Mouse (Mus musculus) heart, embryonic 10.5 days (tissue): Measurements from ENCODE around the gene Mlh1. TPM values are rescaled to one million over a fixed set of nuclear protein-coding genes. Genes with fewer than 3 reads are reported as not detected.
A peak's percentile ranks its signal among the peaks of the same experiment; 100 is the strongest.

Experiments used
- DNase-seq: peaks from one replicate; pipeline ENCODE4 v3.0.0-alpha.2; 2017; ENCODE audit warnings: low spot score
- H3K27ac ChIP-seq: fragments of 300-500 bp; sonication (generic); 2 replicates; pipeline ENCODE4 v1.5.1; 2016; ENCODE audit warnings: mild to moderate bottlenecking
- H3K27me3 ChIP-seq: fragments of 300-500 bp; sonication (generic); 2 replicates; pipeline ENCODE4 v1.6.1; 2016; ENCODE audit warnings: mild to moderate bottlenecking; ENCODE audit not compliant: poor library complexity, insufficient read depth, severe bottlenecking
- H3K36me3 ChIP-seq: fragments of 300-500 bp; sonication (generic); 2 replicates; pipeline ENCODE4 v1.6.1; 2016; ENCODE audit warnings: mild to moderate bottlenecking, moderate library complexity
- H3K4me1 ChIP-seq: fragments of 300-500 bp; sonication (generic); 2 replicates; pipeline ENCODE4 v1.6.1; 2016; ENCODE audit warnings: mild to moderate bottlenecking
- H3K4me3 ChIP-seq: fragments of 300-500 bp; sonication (generic); 2 replicates; pipeline ENCODE4 v1.5.1; 2016; ENCODE audit warnings: mild to moderate bottlenecking, moderate library complexity
- H3K9me3 ChIP-seq: fragments of 300-500 bp; sonication (generic); 2 replicates; pipeline ENCODE4 v1.6.1; 2016; ENCODE audit warnings: mild to moderate bottlenecking, moderate library complexity
- WGBS: fragments of 180-500 bp; shearing (Covaris S2); methylation state at CpG from one replicate; pipeline ENCODE4 v1.1.7; 2016; 5-methylcytosine and 5-hydroxymethylcytosine counted together
- polyA plus RNA-seq: library from polyadenylated mRNA; unstranded; fragments of >200 nt; fragmentation: Nextera tagmentation; extraction: Ambion mirVana; gene quantifications from 2 replicates; pipeline ENCODE4 v1.2.1, GENCODE M21; 2016

The Mlh1 gene
- polyA plus RNA-seq, 1 experiment from 2014 or later: 51.7 TPM

DNA sequence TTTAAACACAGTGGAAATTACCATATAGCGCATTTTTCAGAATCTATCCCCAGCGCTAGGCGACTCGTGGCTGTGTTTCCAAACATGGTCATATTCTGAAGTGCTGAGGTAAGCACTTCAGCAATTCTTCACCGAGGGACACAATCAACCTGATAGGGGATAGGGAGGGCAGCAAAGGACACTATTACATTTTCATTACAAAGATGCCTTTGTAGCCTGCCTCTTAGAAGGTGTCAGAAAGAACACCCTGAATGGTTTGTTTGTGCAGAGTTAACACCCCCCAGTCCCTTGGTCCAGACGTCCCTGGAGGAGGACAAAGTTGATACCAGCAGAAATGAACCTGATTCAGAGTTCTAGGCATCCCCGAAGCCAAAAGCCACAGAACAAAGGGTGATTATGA lies 24.8 kb upstream of the Mlh1 start:
- peaks cover 8% of the 10 kb centered on the region; the same call in 1 of the 2 replicates for H3K27me3 ChIP-seq
- no peak overlapping the region for H3K4me3 ChIP-seq
- 75% methylated on average over 7 of the region's 7 CpGs for WGBS
- H3K36me3 ChIP-seq: no peaks in the 10 kb centered on the region
- no peaks in the 10 kb centered on the region for H3K4me1 ChIP-seq
- H3K27ac ChIP-seq: no peak overlapping the region
- no peaks in the 10 kb centered on the region for H3K9me3 ChIP-seq
- no peak for DNase-seq

DNA sequence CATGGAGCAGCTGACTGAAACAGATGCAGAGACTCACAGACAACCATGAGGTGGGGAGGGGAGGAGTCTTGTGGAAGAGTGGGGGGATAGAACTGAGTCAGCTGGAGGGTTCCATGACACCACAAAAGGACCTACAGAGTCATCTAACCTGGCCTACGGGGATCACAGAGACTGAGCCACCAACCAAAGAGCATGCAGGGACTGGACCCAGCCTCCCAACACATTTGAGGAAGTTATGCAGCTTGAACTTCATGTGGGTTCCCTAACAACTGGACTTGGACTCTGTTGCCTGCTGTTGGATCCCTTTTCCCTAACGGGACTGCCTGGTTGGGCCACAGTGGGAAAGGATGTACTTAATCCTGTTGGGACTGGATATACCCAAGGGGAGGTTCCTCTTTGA lies 23.7 kb upstream of the Mlh1 start:
- Histone ChIP-seq H3K36me3 (no peaks in the 10 kb centered on the region), H3K9me3 (no peaks in the 10 kb centered on the region)
- no peak for DNase-seq

DNA sequence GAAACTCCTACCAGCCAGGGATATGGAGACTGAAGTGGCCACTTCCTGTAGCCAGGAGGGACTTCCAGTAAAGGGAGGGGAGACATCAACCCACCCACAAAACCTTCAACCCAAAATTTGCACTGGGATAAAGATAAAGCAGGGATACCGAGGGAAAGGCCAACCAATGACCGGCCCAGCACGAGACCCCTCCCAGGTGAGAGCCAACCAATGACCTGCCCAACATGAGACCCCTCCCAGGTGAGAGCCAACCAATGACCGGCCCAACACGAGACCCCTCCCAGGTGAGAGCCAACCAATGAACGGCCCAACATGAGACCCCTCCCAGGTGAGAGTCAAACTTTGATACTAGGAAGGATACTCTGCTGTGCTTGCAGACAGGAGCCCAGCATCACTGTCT lies 23.3 kb upstream of the Mlh1 start:
- 85% methylated on average over 6 of the region's 6 CpGs for WGBS
- no peaks in the 10 kb centered on the region for H3K36me3 ChIP-seq

More for the DNA sequence above, 23.7 kb upstream of the Mlh1 start:
- WGBS: 75% methylated on average over 2 of the region's 2 CpGs
- Histone ChIP-seq H3K4me1 (no peaks in the 10 kb centered on the region), H3K27me3 (peaks cover 8% of the 10 kb centered on the region; the same call in 1 of the 2 replicates), H3K4me3 (no peak overlapping the region), H3K27ac (no peak overlapping the region)

DNA sequence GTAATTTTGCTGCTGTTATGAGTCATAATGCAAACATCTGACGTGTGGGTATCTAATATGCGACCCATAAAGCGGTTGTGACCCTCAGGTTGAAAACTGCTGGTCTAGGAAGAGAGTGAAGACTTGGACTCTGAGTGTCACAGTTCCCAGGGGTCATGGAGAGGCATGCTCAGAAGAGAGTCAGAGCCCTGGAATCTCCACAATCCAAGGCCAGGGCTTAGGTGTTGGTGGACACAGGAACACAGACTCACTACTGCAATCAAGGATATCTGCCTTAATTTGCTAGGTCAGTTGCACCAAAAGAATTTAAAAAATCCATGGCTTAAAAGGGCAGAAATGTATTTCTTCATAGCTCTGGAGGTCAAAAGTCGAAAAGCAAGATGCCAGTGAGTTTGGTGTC lies 21.6 kb upstream of the Mlh1 start:
- H3K9me3 ChIP-seq: no peaks in the 10 kb centered on the region
- H3K4me1 ChIP-seq: peaks cover 7% of the 10 kb centered on the region
- H3K27me3 ChIP-seq: peaks cover 6% of the 10 kb centered on the region; the same call in 1 of the 2 replicates
- no peak for DNase-seq
- 81% methylated on average over 4 of the region's 4 CpGs for WGBS
- no peak overlapping the region for H3K27ac ChIP-seq
- H3K36me3 ChIP-seq: no peaks in the 10 kb centered on the region
- H3K4me3 ChIP-seq: no peak overlapping the region

More for the DNA sequence above, 23.3 kb upstream of the Mlh1 start:
- Histone ChIP-seq H3K27me3 (peaks cover 6% of the 10 kb centered on the region; the same call in 1 of the 2 replicates), H3K27ac (no peak overlapping the region), H3K4me1 (peaks cover 2% of the 10 kb centered on the region), H3K9me3 (no peaks in the 10 kb centered on the region), H3K4me3 (no peak overlapping the region)
- no peak for DNase-seq

DNA sequence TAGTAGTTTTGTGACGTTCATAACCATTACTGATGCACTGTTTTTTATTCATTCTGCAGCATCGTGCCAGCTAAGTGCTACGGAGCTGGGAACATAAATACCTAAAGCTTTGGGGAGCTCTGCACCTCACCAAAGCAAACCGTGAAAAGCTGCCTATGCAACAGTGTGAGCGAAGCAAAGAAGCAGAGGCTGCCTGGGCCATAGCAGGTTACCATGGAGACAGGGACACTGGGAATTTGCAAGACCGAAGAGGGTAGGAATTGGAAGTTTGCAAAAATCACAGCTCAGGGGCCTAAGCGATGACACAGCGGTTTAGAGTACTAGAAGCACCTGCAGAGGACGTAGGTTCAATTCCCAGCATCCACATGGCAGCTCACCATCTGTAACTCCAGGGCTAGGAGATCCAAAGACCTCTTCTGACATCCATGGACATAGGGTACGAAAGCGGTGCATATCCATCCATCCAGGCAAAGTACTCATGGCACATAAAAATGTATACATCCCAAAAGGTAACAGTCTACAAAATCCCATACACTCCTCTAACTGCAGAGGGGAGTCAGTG lies 19.0 kb upstream of the Mlh1 start:
- Histone ChIP-seq H3K4me1 (peaks cover 13% of the 10 kb centered on the region), H3K27ac (no peak overlapping the region), H3K36me3 (no peaks in the 10 kb centered on the region), H3K9me3 (no peaks in the 10 kb centered on the region), H3K4me3 (no peak overlapping the region), H3K27me3 (peaks cover 6% of the 10 kb centered on the region; the same call in 1 of the 2 replicates)
- 70% methylated on average over 11 of the region's 11 CpGs for WGBS
- DNase-seq: no peak

DNA sequence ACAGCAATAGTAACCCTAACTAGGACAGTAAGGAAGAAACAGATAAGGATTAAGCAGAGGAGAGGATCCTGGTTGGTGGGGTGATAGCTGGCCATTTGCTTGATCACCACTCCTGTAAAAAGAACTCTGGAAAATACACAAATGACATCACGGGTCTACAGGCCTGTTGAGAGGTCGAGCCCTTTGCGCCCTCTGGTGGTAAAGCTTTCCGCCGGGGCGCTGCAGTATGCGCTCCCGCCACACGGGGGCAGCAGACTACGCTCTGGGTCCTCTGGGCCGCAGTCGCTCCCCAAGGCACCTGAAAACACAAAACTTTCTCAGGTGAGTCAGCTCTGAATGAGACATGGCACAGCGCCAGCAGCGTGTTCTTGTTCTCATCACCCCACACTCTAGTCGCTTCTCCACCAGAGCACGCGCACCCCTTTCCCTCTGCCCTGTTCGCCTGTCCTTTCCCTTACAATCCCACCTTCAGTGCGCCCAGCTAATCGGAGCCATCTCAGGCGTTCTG lies 18.3 kb upstream of the Mlh1 start:
- DNase-seq: peak; percentile 92
- H3K27ac ChIP-seq: no peak overlapping the region; the same call in 1 of the 2 replicates
- H3K36me3 ChIP-seq: no peaks in the 10 kb centered on the region
- H3K9me3 ChIP-seq: no peaks in the 10 kb centered on the region
- H3K4me3 ChIP-seq: peak overlapping the region; percentile 33; the same call in 1 of the 2 replicates
- WGBS: 15% methylated on average over 21 of the region's 21 CpGs
- peaks cover 17% of the 10 kb centered on the region for H3K4me1 ChIP-seq
- peaks cover 6% of the 10 kb centered on the region; the same call in 1 of the 2 replicates for H3K27me3 ChIP-seq

DNA sequence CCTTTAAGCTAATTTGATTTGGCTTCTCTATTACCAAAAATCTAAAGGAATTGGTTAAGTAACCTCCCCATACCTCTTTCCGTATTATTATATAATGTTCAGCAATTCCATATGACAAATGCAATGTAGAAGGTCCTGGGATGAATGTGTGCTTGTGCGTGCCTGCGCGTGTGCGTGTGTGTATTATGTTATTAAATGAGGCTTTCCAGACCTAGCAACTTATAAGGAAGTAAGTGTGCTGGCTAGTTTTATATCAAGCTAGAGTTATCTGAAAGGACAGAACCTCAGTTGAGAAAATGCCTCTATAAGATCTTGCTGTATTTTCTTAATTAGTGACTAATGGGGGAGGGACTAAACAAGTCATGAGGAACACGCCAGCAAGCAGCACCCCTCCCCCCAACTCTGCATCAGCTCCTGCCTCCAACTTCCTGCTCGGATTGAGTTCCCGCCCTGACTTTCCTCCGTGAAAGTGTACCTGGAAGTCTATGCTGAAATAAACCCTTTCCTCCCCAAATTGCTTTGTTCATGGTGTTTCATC lies 17.8 kb upstream of the Mlh1 start:
- H3K4me1 ChIP-seq: peaks cover 17% of the 10 kb centered on the region
- H3K27me3 ChIP-seq: peaks cover 6% of the 10 kb centered on the region; the same call in 1 of the 2 replicates
- no peak for DNase-seq
- no peaks in the 10 kb centered on the region for H3K9me3 ChIP-seq
- WGBS: 53% methylated on average over 9 of the region's 9 CpGs
- H3K27ac ChIP-seq: no peak overlapping the region; the same call in 1 of the 2 replicates
- peak overlapping the region; percentile 33; the same call in 1 of the 2 replicates for H3K4me3 ChIP-seq
- H3K36me3 ChIP-seq: no peaks in the 10 kb centered on the region

DNA sequence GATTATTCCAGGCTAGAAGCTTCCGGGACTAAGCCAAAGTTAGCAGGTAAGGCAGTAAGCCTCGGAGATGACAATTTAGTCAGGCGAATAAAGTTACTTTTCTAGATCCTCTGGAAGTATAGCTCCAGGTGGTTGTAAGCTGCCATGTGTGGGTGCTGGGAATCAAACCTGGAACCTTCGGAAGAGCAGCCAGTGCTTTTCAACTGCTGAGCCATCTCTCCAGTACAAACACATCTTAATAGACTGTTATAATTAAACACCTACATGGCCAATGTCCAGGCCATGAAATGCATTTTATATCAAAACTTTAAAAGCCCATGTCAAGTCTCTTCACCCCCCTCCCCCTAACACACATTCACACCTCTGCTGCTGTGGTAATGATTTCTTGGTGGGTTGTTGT lies 16.4 kb upstream of the Mlh1 start:
- no peak overlapping the region for H3K4me3 ChIP-seq
- no peaks in the 10 kb centered on the region for H3K36me3 ChIP-seq
- peaks cover 17% of the 10 kb centered on the region for H3K4me1 ChIP-seq
- H3K27ac ChIP-seq: no peak overlapping the region
- no peak for DNase-seq
- 86% methylated on average over 4 of the region's 4 CpGs for WGBS
- H3K27me3 ChIP-seq: peaks cover 6% of the 10 kb centered on the region; the same call in 1 of the 2 replicates
- no peaks in the 10 kb centered on the region for H3K9me3 ChIP-seq

DNA sequence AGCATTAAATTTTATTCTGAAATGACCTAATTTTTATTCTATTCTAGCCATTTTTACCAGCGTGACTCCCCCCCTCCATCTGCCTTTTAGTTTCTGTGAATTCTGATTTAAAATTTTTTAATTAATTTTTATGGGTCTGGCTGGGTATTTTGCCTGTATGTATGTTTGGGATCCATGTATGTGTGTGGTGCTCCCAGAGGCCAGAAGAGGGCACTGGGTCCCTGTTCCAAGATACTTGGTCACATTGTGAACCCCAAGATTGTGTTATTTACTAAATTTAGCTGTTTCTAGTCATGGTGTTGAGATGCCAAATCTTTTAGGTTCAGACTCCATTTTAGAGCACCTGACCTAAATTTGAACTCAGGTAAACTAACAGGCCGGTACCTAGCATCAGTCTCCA lies 14.9 kb upstream of the Mlh1 start:
- DNase-seq: no peak
- 81% methylated on average over 2 of the region's 2 CpGs for WGBS
- H3K27me3 ChIP-seq: 0 out of 2 replicates have a peak, but pooled peaks cover 3% of the 10 kb centered on the region
- no peak overlapping the region for H3K4me3 ChIP-seq
- H3K36me3 ChIP-seq: no peaks in the 10 kb centered on the region
- H3K27ac ChIP-seq: no peak overlapping the region
- H3K4me1 ChIP-seq: peaks cover 17% of the 10 kb centered on the region
- H3K9me3 ChIP-seq: no peaks in the 10 kb centered on the region

DNA sequence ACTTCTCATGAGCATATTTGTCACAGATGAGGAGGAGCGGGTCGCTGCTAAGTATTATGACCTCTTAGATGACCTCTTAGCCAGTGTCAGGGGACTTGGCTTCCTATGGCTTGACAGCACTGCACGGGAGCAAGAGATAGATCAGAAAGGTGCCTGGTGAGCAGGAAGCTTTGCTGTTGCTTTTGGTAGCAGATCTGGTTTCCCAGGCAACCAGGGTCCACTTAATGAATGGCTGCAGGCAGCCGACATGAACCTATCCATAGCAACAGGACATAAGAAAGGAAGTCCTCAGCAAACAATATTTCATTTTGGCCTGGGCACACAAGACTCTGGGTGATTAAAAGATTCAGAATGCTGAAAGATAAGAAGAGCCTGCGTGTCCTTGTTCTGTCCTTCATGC lies 14.1 kb upstream of the Mlh1 start:
- 0 out of 2 replicates have a peak, but pooled peaks cover 3% of the 10 kb centered on the region for H3K27me3 ChIP-seq
- H3K36me3 ChIP-seq: no peaks in the 10 kb centered on the region
- WGBS: 16% methylated on average over 5 of the region's 5 CpGs
- peaks cover 17% of the 10 kb centered on the region for H3K4me1 ChIP-seq
- H3K27ac ChIP-seq: 0 out of 2 replicates have a peak overlapping the region, but pooled peaks have one; percentile 2
- DNase-seq: peak; percentile 80
- no peaks in the 10 kb centered on the region for H3K9me3 ChIP-seq
- H3K4me3 ChIP-seq: no peak overlapping the region

DNA sequence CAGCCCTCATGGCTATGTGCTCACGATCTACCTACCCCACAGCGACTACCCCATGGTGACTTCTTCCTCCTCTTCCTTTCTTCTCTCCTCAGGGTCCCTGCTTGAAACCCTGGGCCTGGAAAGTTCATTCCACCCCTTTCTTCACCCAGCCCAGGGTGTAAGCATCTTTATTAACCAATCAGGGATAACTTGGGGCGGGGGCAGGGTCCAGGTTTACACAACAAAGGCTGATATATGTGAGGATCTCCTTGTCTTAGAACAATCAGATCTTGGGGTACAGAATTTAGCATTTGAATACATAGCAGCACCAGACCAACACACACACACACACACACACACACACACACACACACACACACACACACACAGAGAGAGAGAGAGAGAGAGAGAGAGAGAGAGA lies 13.5 kb upstream of the Mlh1 start:
- Histone ChIP-seq H3K36me3 (no peaks in the 10 kb centered on the region), H3K4me3 (no peak overlapping the region), H3K27me3 (no peaks in the 10 kb centered on the region), H3K4me1 (peaks cover 16% of the 10 kb centered on the region), H3K27ac (no peak overlapping the region), H3K9me3 (no peaks in the 10 kb centered on the region)
- 48% methylated on average over 3 of the region's 3 CpGs for WGBS
- DNase-seq: no peak

DNA sequence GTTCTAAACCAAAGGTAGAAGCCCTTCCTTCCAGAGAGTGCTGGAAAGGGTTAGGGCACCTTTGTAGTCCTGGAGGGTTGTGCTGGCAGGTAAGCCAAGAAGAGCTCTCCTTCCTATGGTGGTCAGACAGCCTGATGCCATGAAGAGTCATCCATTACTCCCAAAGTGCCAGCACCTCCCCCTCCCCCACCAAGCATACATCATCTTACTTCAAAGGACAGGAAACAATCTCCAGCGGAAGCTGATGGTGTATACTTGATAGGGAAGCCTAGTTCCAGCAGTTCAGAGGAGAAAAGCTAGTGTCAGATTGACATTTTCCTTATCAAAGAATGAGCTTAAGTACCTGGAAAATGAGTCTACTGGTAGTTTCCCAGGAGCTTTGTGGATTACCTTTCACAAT lies 3.6 kb upstream of the Mlh1 start:
- H3K4me3 ChIP-seq: peak overlapping the region; percentile 43
- no peak overlapping the region for H3K27ac ChIP-seq
- peaks cover 42% of the 10 kb centered on the region for H3K4me1 ChIP-seq
- H3K9me3 ChIP-seq: no peaks in the 10 kb centered on the region
- H3K36me3 ChIP-seq: peaks cover 41% of the 10 kb centered on the region
- WGBS: 9% methylated on average over 1 of the region's 1 CpGs
- H3K27me3 ChIP-seq: no peaks in the 10 kb centered on the region
- no peak for DNase-seq

DNA sequence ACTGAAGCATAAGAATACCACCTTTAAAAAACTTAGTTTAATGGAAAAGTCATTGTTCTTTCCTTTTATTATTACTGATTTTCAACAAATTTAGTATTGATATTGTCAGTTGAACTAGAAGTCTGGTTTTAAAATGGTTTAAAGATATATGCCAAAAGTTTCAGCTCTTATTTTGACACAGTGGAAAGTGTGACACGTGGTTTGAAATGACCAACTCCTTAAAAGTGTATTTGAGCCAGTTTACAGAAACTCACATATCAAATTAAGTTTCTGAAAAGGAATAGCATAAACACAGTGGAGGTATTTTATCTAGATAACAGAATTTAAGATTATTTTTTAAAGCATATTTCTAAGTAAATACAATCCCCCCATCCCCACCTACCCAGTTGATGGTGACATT lies 2.4 kb upstream of the Mlh1 start:
- Histone ChIP-seq H3K27ac (no peak overlapping the region), H3K4me1 (peaks cover 43% of the 10 kb centered on the region), H3K4me3 (peak overlapping the region; percentile 81; the same call in 1 of the 2 replicates), H3K36me3 (peaks cover 32% of the 10 kb centered on the region), H3K27me3 (no peaks in the 10 kb centered on the region), H3K9me3 (no peaks in the 10 kb centered on the region)
- DNase-seq: no peak
- 92% methylated on average over 1 of the region's 1 CpGs for WGBS
